Mouse (Mus musculus) CD4-positive, CD25-positive, alpha-beta regulatory T cell, adult 4 months (primary cell): ENCODE measurements around the gene Upk1b. TPM values are rescaled to one million over a fixed set of nuclear protein-coding genes. Genes with fewer than 3 reads are reported as not detected.

Experiments used
- polyA plus RNA-seq, 2 experiments: library from polyadenylated mRNA; unstranded; fragments of 100-300 nt; shearing (Covaris generic); gene quantifications; one replicate each; pipeline ENCODE4 v1.2.1; 2017

Gene Upk1b
- polyA plus RNA-seq, 2 experiments from 2014 or later, result not detected

Other genes with a start within 250 kb of the Upk1b start
- 10 to 100 TPM; 36.0 to 37.2 TPM for gene Tmem39a, start 241.6 kb downstream of the Upk1b start, polyA plus RNA-seq
- 10 to 100 TPM; 21.5 to 26.4 TPM for gene Arhgap31, start 87.1 kb downstream of the Upk1b start, polyA plus RNA-seq
- 1 to 10 TPM; 8.7 to 9.2 TPM for gene B4galt4, start 58.1 kb downstream of the Upk1b start, polyA plus RNA-seq
- not detected for gene 4930435E12Rik, start 28.4 kb upstream of the Upk1b start, polyA plus RNA-seq
- not detected for gene Igsf11, start 92.3 kb upstream of the Upk1b start, polyA plus RNA-seq